Mouse (Mus musculus) lung, adult 2 months (tissue): ENCODE data around the gene Eral1. TPM values are rescaled to one million over a fixed set of nuclear protein-coding genes. Genes with fewer than 3 reads are reported as not detected.

Experiments
- DNase-seq: peaks from one replicate; pipeline ENCODE4 v3.0.0; 2022
- H3K4me1 ChIP-seq: fragments of 200-500 bp; 2 replicates; pipeline ENCODE4 v1.6.1; 2011; ENCODE audit warnings: low read length; ENCODE audit not compliant: control insufficient read depth, insufficient read depth
- H3K4me3 ChIP-seq: fragments of 200-500 bp; replicated peaks from 2 replicates; pipeline ENCODE3; 2011; ENCODE audit warnings: low read depth, mild to moderate bottlenecking, control low read depth, low read length; ENCODE audit errors: extremely low read depth
- CTCF ChIP-seq: fragments of 200-500 bp; IDR thresholded peaks from 2 replicates; pipeline ENCODE4 v1.5.1; 2011; ENCODE audit warnings: mild to moderate bottlenecking, low read length, control low read depth; ENCODE audit not compliant: insufficient read depth
- POLR2A ChIP-seq: fragments of 200-500 bp; IDR thresholded peaks from 2 replicates; pipeline ENCODE4 v1.6.1; 2011; ENCODE audit warnings: low read depth, mild to moderate bottlenecking, control low read depth, low read length, borderline replicate concordance; ENCODE audit errors: extremely low read depth
- WGBS: fragments of 180-500 bp; shearing (Covaris S2); methylation state at CpG from one replicate; pipeline ENCODE4 v1.1.7; 2018; 5-methylcytosine and 5-hydroxymethylcytosine counted together
- polyA plus RNA-seq: library from polyadenylated mRNA; depleted of rRNA; stranded (reverse); fragments of >200 nt; gene quantifications from 2 replicates; pipeline ENCODE4 v1.2.3, GENCODE M21; 2012

The Eral1 gene
- polyA plus RNA-seq, 1 experiment, result 27.8 TPM

GRCm38 (mm10) chr11:78115367-78116145 lies 35.4 kb upstream of the Eral1 start:
- peak overlapping the region; percentile 73 for H3K4me3 ChIP-seq
- 2% methylated on average over 37 of the region's 37 CpGs for WGBS
- TF ChIP-seq CTCF, result no peak
- no peak for TF ChIP-seq POLR2A
- DNase-seq, result peak; percentile 87
- peaks cover 5% of the 10 kb centered on the region for H3K4me1 ChIP-seq

- no peak for TF ChIP-seq POLR2A
- TF ChIP-seq CTCF, result no peak
- 9% methylated on average over 19 of the region's 19 CpGs for WGBS
- peak overlapping the region; percentile 68 for H3K4me3 ChIP-seq
- H3K4me1 ChIP-seq, result peaks cover 5% of the 10 kb centered on the region
- DNase-seq, result no peak
These were observed 34.6 kb upstream of the Eral1 start for GRCm38 (mm10) chr11:78114676-78115366.

DNA sequence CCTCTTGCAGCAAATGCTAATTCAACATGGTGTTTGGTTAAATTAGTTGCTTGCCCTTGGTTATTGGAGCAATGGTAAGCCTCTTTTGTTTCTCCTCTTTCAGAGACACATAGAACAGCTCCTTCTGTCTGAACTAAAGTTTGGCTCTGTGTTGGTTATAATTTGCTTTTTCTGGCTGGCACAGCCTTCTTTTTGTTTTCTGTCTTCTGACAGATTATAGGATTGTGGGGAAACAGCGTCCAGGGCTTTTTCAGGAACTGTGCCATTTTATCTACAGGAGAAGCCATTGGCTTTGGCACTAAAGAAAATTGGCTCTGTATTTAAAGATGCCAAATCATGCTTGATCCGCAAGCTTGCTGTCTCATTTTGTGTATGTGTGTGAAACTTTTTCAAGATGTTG lies 33.4 kb upstream of the Eral1 start:
- TF ChIP-seq CTCF (no peak), POLR2A (no peak)
- peaks cover 5% of the 10 kb centered on the region for H3K4me1 ChIP-seq
- no peak overlapping the region for H3K4me3 ChIP-seq
- 74% methylated on average over 2 of the region's 2 CpGs for WGBS
- no peak for DNase-seq

- no peak for TF ChIP-seq POLR2A
- TF ChIP-seq CTCF, result no peak
- peaks cover 7% of the 10 kb centered on the region; the same call in 1 of the 2 replicates for H3K4me1 ChIP-seq
- H3K4me3 ChIP-seq, result no peak overlapping the region
- DNase-seq, result no peak
- 91% methylated on average over 5 of the region's 5 CpGs for WGBS
These were observed 24.3 kb upstream of the Eral1 start for GRCm38 (mm10) chr11:78104501-78104900.

DNA sequence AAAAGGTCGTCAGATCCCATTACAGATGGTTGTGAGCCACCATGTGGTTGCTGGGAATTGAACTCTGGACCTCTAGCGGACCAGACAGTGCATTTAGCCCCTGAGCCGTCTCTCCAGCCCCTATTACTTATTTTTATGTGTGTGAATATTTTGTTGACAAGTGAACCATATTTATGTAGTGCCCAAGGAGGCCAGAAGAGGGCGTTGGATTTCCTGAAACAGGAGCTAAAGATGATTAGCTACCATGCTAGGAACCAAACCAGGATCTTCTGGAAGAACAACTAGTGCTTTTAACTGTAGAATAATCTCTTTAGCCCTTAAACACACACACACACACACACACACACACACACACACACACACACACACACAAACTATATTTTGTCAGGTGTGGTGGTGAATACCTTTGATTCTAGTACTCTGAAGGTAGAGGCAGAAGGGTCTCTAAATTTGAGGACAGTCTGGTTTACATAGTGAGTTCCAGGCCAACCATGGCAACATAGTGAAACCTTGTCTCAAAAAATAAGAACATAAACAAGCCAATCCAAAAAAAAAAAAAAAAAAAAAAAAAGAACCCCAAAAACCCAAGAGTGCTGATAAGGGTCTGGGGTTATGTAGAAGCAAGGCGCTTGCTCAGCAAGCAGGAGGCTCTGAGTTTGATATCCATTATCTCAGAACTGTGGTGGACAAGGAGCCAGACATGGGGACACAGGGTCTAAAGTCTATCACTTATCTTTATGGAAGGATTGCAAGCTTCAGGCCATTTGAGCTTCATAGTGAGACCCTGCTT lies 23.0 kb upstream of the Eral1 start:
- Histone ChIP-seq H3K4me3 (no peak overlapping the region), H3K4me1 (peaks cover 7% of the 10 kb centered on the region; the same call in 1 of the 2 replicates)
- 64% methylated on average over 5 of the region's 5 CpGs for WGBS
- no peak for TF ChIP-seq POLR2A
- TF ChIP-seq CTCF, result no peak
- DNase-seq, result no peak

DNA sequence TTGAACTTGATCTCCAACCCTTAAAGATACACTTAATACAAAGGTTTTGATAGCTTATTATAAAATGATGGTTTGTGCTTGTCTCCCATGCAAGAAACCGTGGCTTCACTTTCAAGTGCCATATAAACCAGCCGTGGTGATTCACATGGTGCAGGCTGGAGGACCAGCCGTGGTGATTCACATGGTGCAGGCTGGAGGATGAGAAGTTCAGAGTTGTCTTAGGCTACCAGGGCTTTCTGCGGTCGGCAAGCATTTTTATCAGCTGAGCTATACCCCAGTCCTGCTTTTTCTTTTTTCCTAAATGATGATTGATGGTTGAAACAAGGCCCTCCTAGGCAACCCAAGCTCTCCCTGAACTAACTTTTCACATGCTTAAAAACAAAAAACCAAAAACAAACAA lies 22.0 kb upstream of the Eral1 start:
- no peak for TF ChIP-seq POLR2A
- no peak for TF ChIP-seq CTCF
- Histone ChIP-seq H3K4me1 (peaks cover 10% of the 10 kb centered on the region), H3K4me3 (no peak overlapping the region)
- no peak for DNase-seq
- 74% methylated on average over 5 of the region's 5 CpGs for WGBS

- no peak overlapping the region for H3K4me3 ChIP-seq
- 48% methylated on average over 11 of the region's 11 CpGs for WGBS
- peaks cover 12% of the 10 kb centered on the region for H3K4me1 ChIP-seq
- DNase-seq, result no peak
- TF ChIP-seq POLR2A (no peak), CTCF (no peak)
These were observed 20.6 kb upstream of the Eral1 start for GRCm38 (mm10) chr11:78100746-78101145.

- TF ChIP-seq CTCF (no peak), POLR2A (no peak)
- WGBS, result 26% methylated on average over 3 of the region's 3 CpGs
- no peak overlapping the region for H3K4me3 ChIP-seq
These were observed 16.9 kb upstream of the Eral1 start for GRCm38 (mm10) chr11:78097077-78097476.

DNA sequence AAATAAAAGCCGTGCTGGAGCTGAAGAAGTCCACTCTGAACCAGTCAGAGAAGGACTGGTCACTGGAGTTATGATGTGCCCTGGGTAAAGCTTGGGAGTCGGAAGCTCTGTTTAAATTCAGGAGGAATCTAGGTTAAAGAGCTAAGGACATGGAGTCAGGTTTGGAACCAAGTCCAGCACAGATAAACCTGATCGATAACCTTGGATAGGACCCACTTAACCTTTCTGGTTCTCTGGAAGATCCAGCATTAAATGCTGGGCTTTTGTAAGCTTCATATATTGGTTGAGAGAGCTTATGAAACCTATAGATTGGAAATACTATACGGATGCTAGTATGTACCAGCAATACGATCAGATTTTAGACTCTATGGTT lies 14.9 kb upstream of the Eral1 start:
- Histone ChIP-seq H3K4me1 (peaks cover 10% of the 10 kb centered on the region), H3K4me3 (peak overlapping the region; percentile 96)
- no peak for DNase-seq
- WGBS, result 12% methylated on average over 5 of the region's 5 CpGs
- no peak for TF ChIP-seq POLR2A
- TF ChIP-seq CTCF, result no peak

More at GRCm38 (mm10) chr11:78097077-78097476, 16.9 kb upstream of the Eral1 start:
- H3K4me1 ChIP-seq, result peaks cover 17% of the 10 kb centered on the region
- no peak for DNase-seq
